Mouse (Mus musculus): Measurements from ENCODE around the gene Smg7.

- TF ChIP-seq CTCF (IDR thresholded peaks at IDR 0.05; ENCODE audit: borderline replicate concordance, insufficient read depth, low read depth, low read length): no peak
- no peak for TF ChIP-seq POLR2A (IDR thresholded peaks at IDR 0.05; ENCODE audit: borderline replicate concordance, insufficient read depth, low read length)
Observed at GRCm38 (mm10) chr1:152917626-152918025, 15.2 kb upstream of the Smg7 start.
